8 mouse cellular contexts compared by ENCODE assay signal in the genomic region with DNA sequence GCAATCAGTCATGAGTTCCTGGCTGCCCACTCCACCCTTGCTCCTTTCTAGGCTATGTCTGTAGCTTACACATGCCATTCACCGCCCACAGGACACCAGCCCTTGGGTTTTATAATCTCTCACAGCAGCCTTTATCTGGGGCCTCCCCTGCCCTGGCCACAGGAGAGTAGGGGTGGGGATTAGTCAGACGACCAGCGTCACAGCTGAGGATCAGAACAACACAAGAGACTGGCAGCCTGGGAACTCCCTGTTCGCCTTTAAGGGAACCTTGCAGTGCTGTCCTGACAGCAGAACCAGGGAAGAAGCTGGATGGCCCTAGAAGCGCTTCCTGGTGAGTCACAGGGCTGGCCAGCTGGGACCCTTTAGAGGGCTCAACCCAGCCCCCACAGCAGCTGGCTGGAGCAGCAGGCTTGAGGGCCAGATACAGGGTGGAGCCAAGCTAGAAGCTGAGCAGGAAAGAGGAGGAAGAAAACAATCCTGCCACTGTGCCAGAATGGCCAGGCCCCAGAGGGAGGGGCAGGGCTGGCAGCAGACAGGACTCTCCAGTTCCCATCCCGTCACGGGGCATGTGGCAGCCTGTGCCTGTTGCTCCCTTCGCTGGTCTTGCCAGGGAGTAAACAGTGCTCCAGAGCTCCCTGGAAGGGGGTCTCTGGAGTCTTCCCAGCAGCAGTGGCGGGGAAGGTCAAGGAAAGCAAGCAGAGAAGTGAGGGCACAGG. TPM values are rescaled to one million over a fixed set of nuclear protein-coding genes. Genes with fewer than 3 reads are reported as not detected.
DNase-seq lines count a peak whose midpoint lies in the region; ATAC-seq and TF ChIP-seq lines count a peak whose summit lies in the region.

No protein-coding gene starts in this region.

- intact Hi-C loops in left cerebral cortex, adult 2 months (cut with DNase I) = no loop called here

- peak overlapping the region; percentile 84 for H3K27ac ChIP-seq in hindbrain, postnatal 0 days
- peak overlapping the region; percentile 92 for H3K27ac ChIP-seq in left cerebral cortex, adult 2 months

- 17% methylated on average over 9 of the region's 9 CpGs for WGBS in hindbrain, postnatal 0 days

- ATAC-seq in hindbrain, postnatal 0 days = peak; percentile 96

- peak; percentile 91 for DNase-seq in adrenal gland, adult 8-10 months
- peak; percentile 73 for DNase-seq in embryo, embryonic 10.5 days (ENCODE audit: low spot score)
- DNase-seq in gastrocnemius, postnatal 10 days = peak; percentile 88
- DNase-seq in hindbrain, postnatal 0 days (ENCODE audit: low spot score) = peak; percentile 91
- DNase-seq in left cerebral cortex, adult 2 months (ENCODE audit: extremely low spot score in 1 of 2, low spot score in 2 of 2) = peak; percentile 77 to 84
- peak; percentile 92 to 98 for DNase-seq in lung, postnatal 4 days
- peak; percentile 64 for DNase-seq in retina, postnatal 7 days (ENCODE audit: low read depth, low spot score)
- DNase-seq in B cell, adult 2 months = no peak

- peaks cover 33% of the 10 kb centered on the region for H3K4me1 ChIP-seq in hindbrain, postnatal 0 days (ENCODE audit: insufficient read depth, low read length)

- no peaks in the 10 kb centered on the region for H3K27me3 ChIP-seq in hindbrain, postnatal 0 days (ENCODE audit: insufficient read depth, low read length)

- peak overlapping the region; percentile 14; the same call in 1 of the 2 replicates for H3K4me2 ChIP-seq in hindbrain, postnatal 0 days (ENCODE audit: low read depth, low read length)

- TF ChIP-seq CTCF in hindbrain, postnatal 0 days (IDR thresholded peaks at IDR 0.05; ENCODE audit: low read depth) = no peak
- no peak for TF ChIP-seq CTCF in left cerebral cortex, adult 2 months (IDR thresholded peaks at IDR 0.05)

- no peaks in the 10 kb centered on the region for H3K9me3 ChIP-seq in hindbrain, postnatal 0 days (ENCODE audit: low read length)

- H3K4me3 ChIP-seq in hindbrain, postnatal 0 days (ENCODE audit: low read length) = no peak overlapping the region
- peak overlapping the region; percentile 22 for H3K4me3 ChIP-seq in left cerebral cortex, adult 2 months

- H3K9ac ChIP-seq in hindbrain, postnatal 0 days (replicated peaks; ENCODE audit: low read length) = no peak overlapping the region

- no peaks in the 10 kb centered on the region; the same call in none of the 2 replicates for H3K36me3 ChIP-seq in hindbrain, postnatal 0 days (ENCODE audit: insufficient read depth, low read length)

RNA-seq across cellular contexts. Expression of a gene that starts 9.8 kb away (rescaled TPM):
- total RNA-seq in adrenal gland, adult 8-10 months (2022) = 100 to 1,000 TPM; 123 to 136 (median 131) TPM
- total RNA-seq in gastrocnemius, postnatal 10 days (2021) = 10 to 100 TPM; 43.5 to 50.3 TPM
- total RNA-seq in hindbrain, postnatal 0 days (2014; rRNA removed) = 16.4 and 17.5 TPM in 2 replicates
- 14.8 and 16.5 TPM in 2 replicates for polyA plus RNA-seq in hindbrain, postnatal 0 days (2015; fragmentation: Nextera tagmentation; extraction: Ambion mirVana)
- total RNA-seq in left cerebral cortex, adult 2 months (2021) = 10 to 100 TPM; 19.4 to 22.0 TPM

RNA-seq across cellular contexts. Expression of a gene that starts 10.9 kb away (rescaled TPM):
- total RNA-seq in adrenal gland, adult 8-10 months (2022) = 10 to 100 TPM; 68.1 to 76.1 (median 74.6) TPM
- 10 to 100 TPM; 69.7 to 70.5 TPM for total RNA-seq in gastrocnemius, postnatal 10 days (2021)
- total RNA-seq in hindbrain, postnatal 0 days (2014; rRNA removed) = 102 and 113 TPM in 2 replicates
- polyA plus RNA-seq in hindbrain, postnatal 0 days (2015; fragmentation: Nextera tagmentation; extraction: Ambion mirVana) = 143 TPM in 2 replicates
- 100 to 1,000 TPM; 155 to 164 TPM for total RNA-seq in left cerebral cortex, adult 2 months (2021)

RNA-seq across cellular contexts. Expression of a gene that starts 11.1 kb away (rescaled TPM):
- 100 to 1,000 TPM; 174 to 226 (median 192) TPM for total RNA-seq in adrenal gland, adult 8-10 months (2022)
- 10 to 100 TPM; 90.7 to 94.4 TPM for total RNA-seq in gastrocnemius, postnatal 10 days (2021)
- 131 and 161 TPM in 2 replicates for total RNA-seq in hindbrain, postnatal 0 days (2014; rRNA removed)
- polyA plus RNA-seq in hindbrain, postnatal 0 days (2015; fragmentation: Nextera tagmentation; extraction: Ambion mirVana) = 212 and 219 TPM in 2 replicates
- 100 to 1,000 TPM; 140 to 143 TPM for total RNA-seq in left cerebral cortex, adult 2 months (2021)

RNA-seq across cellular contexts. Expression of a gene that starts 17.3 kb away (rescaled TPM):
- total RNA-seq in adrenal gland, adult 8-10 months (2022) = not detected
- under 1 TPM in 1 of 2 experiments, not detected in 1; 0.25 TPM for total RNA-seq in gastrocnemius, postnatal 10 days (2021)
- not detected in 2 replicates for total RNA-seq in hindbrain, postnatal 0 days (2014; rRNA removed)
- 0.16 TPM in 1 of 2 replicates, not detected in the other for polyA plus RNA-seq in hindbrain, postnatal 0 days (2015; fragmentation: Nextera tagmentation; extraction: Ambion mirVana)
- total RNA-seq in left cerebral cortex, adult 2 months (2021) = not detected

RNA-seq across cellular contexts. Expression of a gene that starts 59.7 kb away (rescaled TPM):
- 100 to 1,000 TPM; 171 to 184 (median 181) TPM for total RNA-seq in adrenal gland, adult 8-10 months (2022)
- total RNA-seq in gastrocnemius, postnatal 10 days (2021) = 100 to 1,000 TPM; 104 to 116 TPM
- total RNA-seq in hindbrain, postnatal 0 days (2014; rRNA removed) = 108 and 131 TPM in 2 replicates
- 414 and 417 TPM in 2 replicates for polyA plus RNA-seq in hindbrain, postnatal 0 days (2015; fragmentation: Nextera tagmentation; extraction: Ambion mirVana)
- total RNA-seq in left cerebral cortex, adult 2 months (2021) = 100 to 1,000 TPM; 249 to 278 TPM

Comparison
In these comparisons a context has a peak if more than half of its experiments do, and no peak if none do; other contexts are left out.
1. DNase-seq: peak in adrenal gland, adult 8-10 months (single experiment), embryo, embryonic 10.5 days (single experiment), gastrocnemius, postnatal 10 days (single experiment), hindbrain, postnatal 0 days (single experiment), left cerebral cortex, adult 2 months (2 of 2), lung, postnatal 4 days (2 of 2) and retina, postnatal 7 days (single experiment); none in B cell, adult 2 months (0 of 2).